Mouse (Mus musculus): ENCODE results near the gene Ackr4.
A peak's percentile ranks its signal among the peaks of the same experiment; 100 is the strongest.

The Ackr4 gene

DNA sequence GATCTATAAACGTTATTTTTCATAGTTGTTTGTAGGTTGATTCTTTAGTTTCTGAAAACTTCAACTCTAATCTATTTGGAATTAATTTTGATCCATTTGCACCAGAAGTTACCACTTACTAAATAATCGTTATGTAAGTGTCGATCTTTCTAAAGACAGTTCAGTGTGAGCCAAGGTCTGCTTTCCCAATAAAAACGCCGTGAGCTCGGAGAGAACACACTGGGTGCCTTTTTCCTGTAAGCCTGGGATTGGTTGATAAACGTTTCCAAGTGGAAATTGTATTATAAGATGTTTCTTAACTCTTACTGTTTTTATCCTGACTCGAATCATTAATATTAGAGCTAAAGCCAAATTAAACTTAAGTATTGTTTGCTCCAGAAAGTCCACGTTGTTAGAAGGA is 19.8 kb downstream of the Ackr4 start:
- DNase-seq (ENCODE audit: low spot score) = no peak

DNA sequence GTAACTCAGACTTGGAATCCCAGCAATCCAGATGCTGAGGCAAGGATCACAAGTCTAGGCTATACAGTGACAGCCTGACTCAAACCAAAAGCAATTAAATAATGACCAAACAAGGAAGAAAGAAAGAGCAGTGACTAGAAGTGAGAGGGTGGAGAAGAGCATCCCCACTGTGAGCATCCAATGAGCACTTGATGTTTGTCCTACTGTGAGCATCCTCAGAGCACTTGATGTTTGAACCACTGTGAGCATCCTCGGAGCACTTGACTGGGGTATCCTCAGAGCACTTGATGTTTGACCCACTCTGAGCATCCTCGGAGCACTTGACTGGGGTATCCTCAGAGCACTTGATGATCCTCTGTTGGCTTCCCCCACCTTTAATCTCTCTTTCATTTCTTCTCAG is 21.7 kb downstream of the Ackr4 start:
- no peak for DNase-seq (ENCODE audit: low spot score)

DNA sequence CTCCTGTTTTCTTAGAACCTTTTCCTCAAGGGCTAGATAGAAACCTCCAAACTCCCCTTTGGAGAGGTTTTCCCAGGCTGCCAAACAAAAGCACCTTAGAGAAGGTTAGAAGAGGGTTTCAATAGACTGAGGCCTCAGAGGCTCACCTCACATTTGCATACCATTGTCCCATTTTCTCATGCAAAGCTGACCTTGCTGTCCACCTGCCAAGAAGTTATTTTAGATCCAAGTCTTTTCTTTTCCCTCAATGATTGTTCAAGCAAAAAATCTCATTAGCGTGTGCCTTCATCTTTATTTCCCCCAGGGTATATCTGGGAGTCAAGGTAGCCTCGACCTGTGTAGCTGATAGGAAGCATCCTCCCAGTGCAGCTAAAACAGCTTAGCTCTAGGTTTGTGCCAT is 23.8 kb downstream of the Ackr4 start:
- no peak for DNase-seq (ENCODE audit: low spot score)

- DNase-seq (ENCODE audit: low spot score) = no peak
Measured at GRCm38 (mm10) chr9:104102301-104102700, 24.4 kb downstream of the Ackr4 start.

DNA sequence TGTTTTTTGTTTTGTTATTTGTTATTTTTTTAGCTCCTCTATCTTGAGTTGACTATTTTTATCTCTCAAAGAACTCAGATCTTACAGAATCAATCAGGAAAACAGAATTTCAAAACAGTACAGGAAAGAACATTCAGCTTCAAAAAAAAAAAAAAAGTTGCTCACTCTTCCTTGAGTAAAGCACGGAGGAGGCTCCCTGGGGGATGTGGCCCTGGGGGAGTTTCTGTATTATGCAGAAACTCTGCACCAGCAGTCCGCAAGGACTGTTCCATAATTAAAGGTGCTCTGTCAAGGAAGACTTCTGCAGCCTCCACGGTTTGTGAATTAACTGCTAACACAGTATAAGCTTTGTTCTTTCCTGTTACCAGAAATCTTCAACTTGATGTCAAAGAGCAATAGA is 25.3 kb downstream of the Ackr4 start:
- no peak for DNase-seq (ENCODE audit: low spot score)

DNA sequence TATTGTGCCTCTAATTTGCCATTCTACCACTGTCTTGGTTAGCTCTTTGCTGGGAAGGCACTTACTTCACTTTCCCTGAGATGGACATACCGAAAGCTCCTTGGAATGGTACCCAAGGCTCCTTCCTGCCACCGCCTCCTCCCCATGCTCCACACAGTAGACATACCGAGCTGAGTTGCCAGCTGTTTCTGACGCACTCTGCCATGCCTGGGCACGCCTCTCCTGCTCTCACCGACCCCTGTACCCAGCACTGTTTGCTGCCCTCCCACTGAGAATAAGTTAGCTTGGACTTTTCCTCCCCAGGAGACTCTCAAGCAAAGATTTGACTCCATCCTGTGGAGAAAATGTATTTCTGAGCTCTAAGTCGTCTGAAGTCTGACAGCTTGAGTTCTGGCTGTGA is 25.9 kb downstream of the Ackr4 start:
- DNase-seq (ENCODE audit: low spot score) = no peak

- DNase-seq (ENCODE audit: low spot score) = no peak
Measured at GRCm38 (mm10) chr9:104099060-104099459, 27.7 kb downstream of the Ackr4 start.

DNA sequence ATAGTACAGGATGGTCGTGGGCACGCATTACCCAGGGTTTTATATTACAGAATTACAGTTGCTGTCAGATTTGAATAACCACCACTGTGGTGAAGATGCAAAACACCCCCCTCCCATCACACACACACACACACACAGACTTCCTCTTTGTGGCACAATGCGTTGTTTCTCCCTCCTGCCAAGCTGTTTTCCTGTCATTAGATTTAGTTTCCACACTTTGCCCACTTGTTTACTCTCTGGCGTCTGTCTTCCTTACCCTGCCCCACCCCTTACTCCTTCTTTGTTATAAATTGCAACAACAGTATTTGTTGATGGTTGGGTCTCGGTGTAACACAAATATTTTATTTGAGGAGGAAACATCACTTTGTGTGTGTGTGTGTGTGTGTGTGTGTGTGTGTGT is 28.5 kb downstream of the Ackr4 start:
- no peak for DNase-seq (ENCODE audit: low spot score)

DNA sequence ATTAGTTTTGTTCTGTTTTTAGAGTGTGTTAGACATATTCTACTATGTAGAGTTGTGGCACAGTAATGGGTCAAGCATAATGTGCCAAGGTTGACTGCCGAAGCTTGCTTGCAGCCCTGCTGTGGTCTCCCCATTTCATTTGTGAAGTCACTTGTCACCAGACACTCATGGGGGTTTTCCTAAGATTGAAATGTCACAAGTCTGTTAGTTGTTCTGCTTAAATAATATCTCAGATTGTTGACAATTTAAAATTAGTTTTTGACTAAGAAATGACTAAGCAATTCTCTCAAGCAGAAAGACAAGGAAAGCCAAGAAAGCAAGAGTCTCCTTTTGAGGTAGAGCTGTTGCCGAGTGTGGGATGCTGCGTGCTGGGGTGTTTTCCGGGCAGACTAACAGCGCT is 33.8 kb downstream of the Ackr4 start:
- no peak for DNase-seq (ENCODE audit: low spot score)

- no peak for DNase-seq (ENCODE audit: low spot score)
Measured at GRCm38 (mm10) chr9:104088555-104088954, 38.2 kb downstream of the Ackr4 start.

GRCm38 (mm10) chr9:104085730-104086429 is 40.9 kb downstream of the Ackr4 start:
- no peak for DNase-seq (ENCODE audit: low spot score)

- DNase-seq (ENCODE audit: low spot score) = no peak
Measured at GRCm38 (mm10) chr9:104080038-104080437, 46.7 kb downstream of the Ackr4 start.

- peak; percentile 40 for DNase-seq (ENCODE audit: low spot score)
Measured at GRCm38 (mm10) chr9:104079379-104079778, 47.4 kb downstream of the Ackr4 start.

DNA sequence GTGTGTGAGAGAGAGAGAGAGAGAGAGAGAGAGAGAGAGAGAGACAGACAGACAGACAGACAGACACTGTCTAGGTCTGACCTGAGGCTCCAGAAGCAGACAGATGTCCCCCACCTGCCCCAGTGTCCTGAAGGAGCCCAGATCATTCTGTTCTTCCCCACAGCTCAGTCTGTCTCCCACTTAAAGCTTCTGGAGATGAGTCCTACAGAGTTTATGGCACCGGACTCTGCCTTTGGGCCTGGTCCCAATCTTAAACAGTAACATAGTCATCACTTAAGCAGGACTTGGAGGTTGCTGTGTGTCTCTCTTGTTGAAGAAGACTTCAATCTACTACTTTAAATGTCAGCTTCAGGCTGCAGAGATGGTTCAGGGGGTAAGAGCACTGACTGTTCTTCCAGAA is 48.0 kb downstream of the Ackr4 start:
- no peak for DNase-seq (ENCODE audit: low spot score)

DNA sequence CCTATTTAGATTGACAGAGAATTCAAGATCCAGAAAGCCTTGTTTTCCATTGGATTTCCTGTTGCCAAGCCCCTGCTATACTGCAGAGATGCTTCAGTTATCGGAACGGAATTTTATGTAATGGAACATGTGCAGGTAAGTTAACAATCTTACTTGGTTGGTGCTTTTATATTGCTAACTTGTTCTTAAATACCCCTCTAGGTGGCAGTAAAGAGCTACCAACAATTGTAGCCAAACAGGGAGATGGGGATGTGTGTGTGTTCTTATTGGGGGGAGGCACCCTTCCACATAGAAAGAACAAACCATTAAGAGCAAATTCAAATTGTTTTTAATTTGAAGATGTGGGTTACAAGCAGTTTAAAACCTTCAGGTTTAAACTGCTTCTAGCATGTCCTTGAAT is 50.9 kb downstream of the Ackr4 start:
- peak; percentile 36 for DNase-seq (ENCODE audit: low spot score)

DNA sequence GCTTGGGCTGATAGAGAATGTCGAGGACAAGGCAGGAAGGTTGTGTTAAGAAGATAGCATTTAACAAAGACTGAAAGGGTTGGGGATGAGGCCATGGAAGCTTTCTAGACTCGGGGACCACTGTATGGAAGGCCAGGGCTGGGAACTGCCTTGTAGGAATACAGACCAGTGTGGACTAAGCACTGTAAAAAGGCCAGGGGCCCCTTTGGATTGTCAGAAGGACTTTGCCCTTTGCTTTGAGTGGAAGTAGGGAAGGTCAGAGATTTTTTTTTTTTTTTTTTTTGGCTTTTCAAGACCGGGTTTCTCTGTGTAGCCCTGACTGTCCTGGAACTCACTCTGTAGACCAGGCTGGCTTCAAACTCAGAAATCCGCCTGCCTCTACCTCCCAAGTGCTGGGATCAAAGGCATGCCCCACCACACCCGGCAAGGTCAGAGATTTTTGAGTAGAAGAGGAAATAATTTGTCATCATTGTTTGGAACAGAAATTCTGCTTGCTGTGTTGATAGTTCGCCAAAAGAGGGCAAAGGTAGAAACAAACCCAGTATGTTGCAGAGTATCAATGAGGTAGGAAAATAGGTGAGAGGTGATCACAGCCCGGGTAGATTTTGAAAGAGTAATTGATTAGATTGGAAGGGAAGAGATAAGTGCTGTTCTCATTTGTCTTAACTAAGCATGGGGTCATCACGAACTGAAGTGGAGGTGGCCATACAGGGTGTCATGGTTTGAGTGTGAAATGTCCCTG is 55.7 kb downstream of the Ackr4 start:
- no peak for DNase-seq (ENCODE audit: low spot score)

DNA sequence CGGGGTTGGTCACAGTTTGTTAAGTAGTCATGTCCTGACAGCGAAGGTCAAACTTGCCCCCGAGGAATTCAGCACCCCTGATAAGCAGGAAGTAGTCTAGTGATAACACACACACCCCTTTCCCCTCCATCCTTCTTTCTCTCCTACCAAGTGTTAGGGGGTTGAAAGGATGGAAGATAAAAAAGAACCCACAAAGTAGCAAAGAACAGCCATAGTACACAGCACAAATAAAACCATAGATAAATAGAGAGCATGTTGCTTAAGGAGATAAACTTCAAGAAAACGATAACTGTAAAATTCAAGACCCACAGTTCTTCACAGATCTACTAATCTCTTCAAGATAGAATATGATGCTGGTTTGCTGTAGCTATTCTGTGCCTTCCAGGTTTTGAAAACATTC is 56.5 kb downstream of the Ackr4 start:
- no peak for DNase-seq (ENCODE audit: low spot score)

GRCm38 (mm10) chr9:104064571-104064970 is 62.2 kb downstream of the Ackr4 start:
- no peak for DNase-seq (ENCODE audit: low spot score)

GRCm38 (mm10) chr9:104063244-104063961 is 63.3 kb downstream of the Ackr4 start, which contains the start of gene Acad11:
Acad11 (plus strand) TSS chr9:104063377.
- DNase-seq (ENCODE audit: low spot score) = peak; percentile 91

GRCm38 (mm10) chr9:104062430-104063243 is 64.1 kb downstream of the Ackr4 start, which contains the start of gene Uba5:
Uba5 (minus strand) TSS chr9:104063134.
- no peak for DNase-seq (ENCODE audit: low spot score)

DNA sequence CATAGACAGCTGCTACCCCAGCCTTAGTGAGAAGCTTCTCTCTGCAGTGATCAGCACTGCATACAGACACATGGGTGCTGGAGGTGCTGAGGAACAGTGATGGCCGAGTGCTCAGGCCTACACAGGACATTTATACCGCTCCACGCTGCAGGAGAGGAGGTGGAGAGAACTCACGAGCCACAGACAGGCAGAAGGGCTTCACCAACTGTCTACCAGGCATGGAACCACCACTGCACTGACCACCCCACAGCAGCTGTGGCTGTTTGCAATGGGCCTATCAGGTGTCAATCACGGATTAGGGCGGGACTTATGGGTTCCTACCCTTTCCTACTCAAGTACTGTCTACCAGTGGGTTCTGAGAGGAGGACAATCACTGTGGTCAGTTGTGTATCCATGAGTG is 75.7 kb downstream of the Ackr4 start:
- no peak for DNase-seq (ENCODE audit: low spot score)

DNA sequence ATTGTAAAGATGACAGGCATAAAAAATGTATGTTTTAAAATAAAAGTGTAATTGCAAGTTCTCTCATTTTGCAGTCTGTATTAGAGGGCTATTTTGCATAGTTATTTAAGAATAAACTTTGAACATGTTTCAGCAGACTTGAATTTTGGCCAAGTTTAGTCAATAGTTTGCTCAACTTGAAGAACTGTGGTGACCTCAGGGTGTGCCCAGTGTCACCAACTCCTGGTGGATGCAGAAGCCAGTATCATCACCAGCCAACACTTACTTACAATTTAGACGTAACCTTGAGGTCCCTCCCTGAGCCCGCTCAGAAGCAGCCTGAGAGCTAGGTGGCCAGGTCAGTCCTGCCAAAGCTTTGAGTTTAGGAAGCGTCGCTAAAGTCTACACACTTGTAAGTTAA is 83.1 kb downstream of the Ackr4 start:
- no peak for DNase-seq (ENCODE audit: low spot score)
